Mouse (Mus musculus) forebrain, embryonic 10.5 days (tissue): ENCODE results near the gene Dnajc11. TPM values are rescaled to one million over a fixed set of nuclear protein-coding genes. Genes with fewer than 3 reads are reported as not detected.

Source experiments
- DNase-seq: peaks from one replicate; pipeline ENCODE4 v3.0.0-alpha.2; 2017; ENCODE audit warnings: low spot score; ENCODE audit errors: extremely low spot score
- H3K27ac ChIP-seq: fragments of 300-500 bp; sonication (generic); 2 replicates; pipeline ENCODE4 v1.5.1; 2016; ENCODE audit warnings: mild to moderate bottlenecking
- H3K27me3 ChIP-seq: fragments of 300-500 bp; sonication (generic); 2 replicates; pipeline ENCODE4 v1.6.1; 2016; ENCODE audit warnings: mild to moderate bottlenecking; ENCODE audit not compliant: poor library complexity, severe bottlenecking
- H3K36me3 ChIP-seq: fragments of 300-500 bp; sonication (generic); replicated peaks from 2 replicates; pipeline ENCODE4 v1.6.1; 2016; ENCODE audit warnings: mild to moderate bottlenecking, moderate library complexity
- H3K4me1 ChIP-seq: fragments of 300-500 bp; sonication (generic); 2 replicates; pipeline ENCODE4 v1.6.1; 2016
- H3K4me3 ChIP-seq: fragments of 300-500 bp; sonication (generic); 2 replicates; pipeline ENCODE4 v1.5.1; 2016; ENCODE audit warnings: mild to moderate bottlenecking, moderate library complexity
- H3K9me3 ChIP-seq: fragments of 300-500 bp; sonication (generic); 2 replicates; pipeline ENCODE4 v1.6.1; 2016; ENCODE audit warnings: mild to moderate bottlenecking, moderate library complexity
- WGBS: fragments of 180-500 bp; shearing (Covaris S2); methylation state at CpG from one replicate; pipeline ENCODE4 v1.1.7; 2016; 5-methylcytosine and 5-hydroxymethylcytosine counted together
- polyA plus RNA-seq: library from polyadenylated mRNA; unstranded; fragments of >200 nt; fragmentation: Nextera tagmentation; extraction: Ambion mirVana; gene quantifications from 2 replicates; pipeline ENCODE4 v1.2.1, GENCODE M21; 2016

Gene Dnajc11
- polyA plus RNA-seq: 113 and 114 TPM in 2 replicates

- Histone ChIP-seq H3K27ac (peak within 1 kb of the TSS; percentile 95), H3K36me3 (peaks cover 17% of the 10 kb centered on the region), H3K27me3 (no peaks in the 10 kb centered on the region), H3K9me3 (no peaks in the 10 kb centered on the region), H3K4me1 (peaks cover 33% of the 10 kb centered on the region), H3K4me3 (peak within 1 kb of the TSS; percentile 72)
- peak; percentile 91 for DNase-seq
- WGBS: under 1% methylated on average over 83 of the region's 83 CpGs
These were observed at the start of gene Dnajc11 for GRCm38 (mm10) chr4:151933505-151934214. Gene Dnajc11, plus strand, starts transcription at chr4:151933691.

- Histone ChIP-seq H3K4me1 (no peaks in the 10 kb centered on the region), H3K36me3 (no peaks in the 10 kb centered on the region), H3K4me3 (no peak overlapping the region), H3K9me3 (peaks cover 9% of the 10 kb centered on the region; the same call in 1 of the 2 replicates), H3K27ac (no peak overlapping the region), H3K27me3 (no peaks in the 10 kb centered on the region)
- 81% methylated on average over 6 of the region's 6 CpGs for WGBS
- no peak for DNase-seq
These were observed 40.2 kb upstream of the Dnajc11 start for GRCm38 (mm10) chr4:151893241-151893640.

GRCm38 (mm10) chr4:151894926-151895325 is 38.6 kb upstream of the Dnajc11 start:
- 93% methylated on average over 12 of the region's 12 CpGs for WGBS
- H3K27ac ChIP-seq: no peak overlapping the region
- H3K27me3 ChIP-seq: no peaks in the 10 kb centered on the region

GRCm38 (mm10) chr4:151895624-151896023 is 37.9 kb upstream of the Dnajc11 start:
- H3K36me3 ChIP-seq: no peaks in the 10 kb centered on the region
- WGBS: 89% methylated on average over 7 of the region's 7 CpGs
- no peak for DNase-seq
- H3K27ac ChIP-seq: no peak overlapping the region
- peaks cover 13% of the 10 kb centered on the region; the same call in 1 of the 2 replicates for H3K9me3 ChIP-seq
- no peaks in the 10 kb centered on the region for H3K4me1 ChIP-seq
- no peak overlapping the region for H3K4me3 ChIP-seq
- no peaks in the 10 kb centered on the region for H3K27me3 ChIP-seq

More at GRCm38 (mm10) chr4:151894926-151895325, 38.6 kb upstream of the Dnajc11 start:
- H3K4me3 ChIP-seq: no peak overlapping the region
- no peaks in the 10 kb centered on the region for H3K36me3 ChIP-seq
- no peaks in the 10 kb centered on the region for H3K4me1 ChIP-seq
- H3K9me3 ChIP-seq: peaks cover 12% of the 10 kb centered on the region; the same call in 1 of the 2 replicates
- DNase-seq: no peak

- no peaks in the 10 kb centered on the region for H3K27me3 ChIP-seq
- H3K27ac ChIP-seq: no peak overlapping the region
- 68% methylated on average over 9 of the region's 9 CpGs for WGBS
- DNase-seq: no peak
- peaks cover 13% of the 10 kb centered on the region; the same call in 1 of the 2 replicates for H3K9me3 ChIP-seq
- H3K36me3 ChIP-seq: no peaks in the 10 kb centered on the region
- no peaks in the 10 kb centered on the region for H3K4me1 ChIP-seq
- H3K4me3 ChIP-seq: no peak overlapping the region
These were observed 36.3 kb upstream of the Dnajc11 start for GRCm38 (mm10) chr4:151897069-151897617.

GRCm38 (mm10) chr4:151898600-151899245 is 34.8 kb upstream of the Dnajc11 start:
- Histone ChIP-seq H3K4me1 (0 out of 2 replicates have a peak, but pooled peaks cover 3% of the 10 kb centered on the region), H3K27ac (no peak overlapping the region), H3K27me3 (no peaks in the 10 kb centered on the region), H3K4me3 (no peak overlapping the region), H3K36me3 (no peaks in the 10 kb centered on the region), H3K9me3 (peaks cover 13% of the 10 kb centered on the region; the same call in 1 of the 2 replicates)
- 67% methylated on average over 13 of the region's 13 CpGs for WGBS
- DNase-seq: no peak

- Histone ChIP-seq H3K4me1 (0 out of 2 replicates have a peak, but pooled peaks cover 3% of the 10 kb centered on the region), H3K36me3 (no peaks in the 10 kb centered on the region), H3K27ac (no peak overlapping the region), H3K27me3 (no peaks in the 10 kb centered on the region), H3K4me3 (no peak overlapping the region), H3K9me3 (peaks cover 13% of the 10 kb centered on the region; the same call in 1 of the 2 replicates)
- WGBS: 69% methylated on average over 11 of the region's 11 CpGs
- no peak for DNase-seq
These were observed 33.6 kb upstream of the Dnajc11 start for GRCm38 (mm10) chr4:151899707-151900384.

- H3K4me3 ChIP-seq: no peak overlapping the region
- peaks cover 7% of the 10 kb centered on the region; the same call in 1 of the 2 replicates for H3K9me3 ChIP-seq
- WGBS: 88% methylated on average over 6 of the region's 6 CpGs
- 0 out of 2 replicates have a peak, but pooled peaks cover 4% of the 10 kb centered on the region for H3K4me1 ChIP-seq
- H3K27me3 ChIP-seq: peaks cover 8% of the 10 kb centered on the region; the same call in 1 of the 2 replicates
- no peak overlapping the region for H3K27ac ChIP-seq
- H3K36me3 ChIP-seq: no peaks in the 10 kb centered on the region
- DNase-seq: no peak
These were observed 32.8 kb upstream of the Dnajc11 start for GRCm38 (mm10) chr4:151900735-151901134.

GRCm38 (mm10) chr4:151901422-151901821 is 32.1 kb upstream of the Dnajc11 start:
- WGBS: 72% methylated on average over 11 of the region's 11 CpGs
- DNase-seq: no peak
- Histone ChIP-seq H3K9me3 (0 out of 2 replicates have a peak, but pooled peaks cover 4% of the 10 kb centered on the region), H3K4me1 (peaks cover 11% of the 10 kb centered on the region), H3K27me3 (peaks cover 10% of the 10 kb centered on the region; the same call in 1 of the 2 replicates), H3K27ac (no peak overlapping the region), H3K4me3 (no peak overlapping the region), H3K36me3 (no peaks in the 10 kb centered on the region)

GRCm38 (mm10) chr4:151902046-151902688 is 31.3 kb upstream of the Dnajc11 start:
- H3K36me3 ChIP-seq: no peaks in the 10 kb centered on the region
- WGBS: 84% methylated on average over 17 of the region's 17 CpGs

GRCm38 (mm10) chr4:151902689-151903241 is 30.7 kb upstream of the Dnajc11 start:
- Histone ChIP-seq H3K9me3 (0 out of 2 replicates have a peak, but pooled peaks cover 4% of the 10 kb centered on the region), H3K4me3 (no peak overlapping the region), H3K27me3 (peaks cover 17% of the 10 kb centered on the region), H3K4me1 (peaks cover 25% of the 10 kb centered on the region), H3K36me3 (no peaks in the 10 kb centered on the region), H3K27ac (no peak overlapping the region)
- no peak for DNase-seq
- 61% methylated on average over 14 of the region's 14 CpGs for WGBS

More at GRCm38 (mm10) chr4:151902046-151902688, 31.3 kb upstream of the Dnajc11 start:
- no peak overlapping the region for H3K4me3 ChIP-seq
- peaks cover 19% of the 10 kb centered on the region for H3K4me1 ChIP-seq
- 0 out of 2 replicates have a peak, but pooled peaks cover 4% of the 10 kb centered on the region for H3K9me3 ChIP-seq
- no peak overlapping the region for H3K27ac ChIP-seq
- no peak for DNase-seq
- H3K27me3 ChIP-seq: peaks cover 11% of the 10 kb centered on the region
